Mouse (Mus musculus): ENCODE data around the gene Sco1.

DNA sequence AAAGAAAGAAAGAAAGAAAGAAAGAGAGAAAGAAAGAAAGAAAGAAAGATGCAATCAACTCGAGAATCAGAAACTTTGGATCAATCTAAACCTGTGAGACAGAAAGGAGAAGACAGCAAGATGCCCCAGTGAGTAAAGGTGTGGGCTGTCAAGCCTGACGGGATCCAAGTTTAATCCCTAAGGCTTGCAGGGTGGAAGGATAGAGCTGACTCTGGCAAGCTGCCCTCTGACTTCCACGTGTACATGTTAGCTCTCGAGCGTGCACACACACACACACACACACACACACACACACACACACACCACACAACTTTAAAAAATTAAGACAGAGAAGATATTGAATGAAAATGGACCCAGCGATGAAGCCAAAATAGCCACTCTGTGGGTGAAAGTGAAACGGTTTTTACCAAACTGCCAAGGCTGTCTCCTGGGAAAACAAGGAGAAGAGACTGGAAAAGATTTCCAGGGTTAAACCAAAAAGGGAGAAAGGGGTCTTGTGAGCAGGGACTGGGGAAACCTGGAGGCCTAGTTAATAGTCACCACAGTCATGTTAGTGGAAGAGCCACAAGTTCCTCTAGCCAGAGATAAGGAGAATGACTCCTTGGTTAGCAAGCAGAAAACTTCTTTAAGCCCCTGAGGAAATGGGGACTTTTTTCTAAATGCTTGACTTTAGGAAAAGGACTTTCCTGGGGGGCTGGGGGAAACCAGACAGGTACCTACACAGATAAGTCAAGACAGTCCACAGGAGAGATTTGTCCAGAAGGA, 32.6 kb upstream of the Sco1 start:
- TF ChIP-seq MAFK (IDR thresholded peaks at IDR 0.05; ENCODE audit: insufficient read depth, low read depth, low read length) (no peak), ZNF384 (IDR thresholded peaks at IDR 0.05; ENCODE audit: low read depth, low read length) (no peak), HCFC1 (IDR thresholded peaks at IDR 0.05; ENCODE audit: borderline replicate concordance, insufficient read depth, low read length) (no peak), CHD2 (IDR thresholded peaks at IDR 0.05; ENCODE audit: low read depth, low read length) (no peak)

Data from ES-E14 (cell line).